Mouse (Mus musculus) small intestine, adult 2 months (tissue): ENCODE results near the gene Traf3.

ENCODE experiments used
- CTCF ChIP-seq: fragments of 200-500 bp; IDR thresholded peaks from 2 replicates; pipeline ENCODE4 v1.5.1; 2012; ENCODE audit warnings: low read depth, mild to moderate bottlenecking, control low read depth, inconsistent platforms, low read length, moderate library complexity, mixed read lengths; ENCODE audit not compliant: insufficient replicate concordance, insufficient read length; ENCODE audit errors: extremely low read depth
- POLR2A ChIP-seq: fragments of 200-500 bp; IDR thresholded peaks from 2 replicates; pipeline ENCODE4 v1.6.1; 2012; ENCODE audit warnings: low read depth, mild to moderate bottlenecking, control low read depth, inconsistent platforms, low read length, moderate library complexity

- TF ChIP-seq CTCF (no peak), POLR2A (no peak)
Observed at GRCm38 (mm10) chr12:111284532-111284931, 118.4 kb downstream of the Traf3 start.
